Mouse (Mus musculus) stomach, embryonic 16.5 days (tissue): ENCODE data around the gene Htt. TPM values are rescaled to one million over a fixed set of nuclear protein-coding genes. Genes with fewer than 3 reads are reported as not detected.

Experiments used
- ATAC-seq: fragments of 200-750 bp; cut with Nextera tagmentation; 2 replicates; pipeline ENCODE4 v1.8.0; 2017; ENCODE audit warnings: moderate number of reproducible peaks, moderate TSS enrichment; ENCODE audit not compliant: insufficient read depth, low FRiP score
- H3K27ac ChIP-seq: fragments of 300-500 bp; sonication (generic); 2 replicates; pipeline ENCODE4 v1.5.1; 2014; ENCODE audit warnings: low read length
- H3K27me3 ChIP-seq: fragments of 300-500 bp; sonication (generic); 2 replicates; pipeline ENCODE4 v1.6.1; 2014; ENCODE audit warnings: low read length, control low read depth, mixed read lengths; ENCODE audit not compliant: control insufficient read depth, insufficient read depth
- H3K36me3 ChIP-seq: fragments of 300-500 bp; sonication (generic); 2 replicates; pipeline ENCODE4 v1.6.1; 2014; ENCODE audit warnings: low read length; ENCODE audit not compliant: control insufficient read depth, insufficient read depth
- H3K4me1 ChIP-seq: fragments of 300-500 bp; sonication (generic); 2 replicates; pipeline ENCODE4 v1.6.1; 2014; ENCODE audit warnings: low read length, control low read depth, mixed read lengths; ENCODE audit not compliant: control insufficient read depth, insufficient read depth
- H3K4me2 ChIP-seq: fragments of 300-500 bp; sonication (generic); 2 replicates; pipeline ENCODE4 v1.6.1; 2014; ENCODE audit warnings: low read depth, low read length, mixed read lengths
- H3K4me3 ChIP-seq: fragments of 300-500 bp; sonication (generic); replicated peaks from 2 replicates; pipeline ENCODE4 v1.5.1; 2014; ENCODE audit warnings: mild to moderate bottlenecking, low read length
- H3K9ac ChIP-seq: fragments of 300-500 bp; sonication (generic); 2 replicates; pipeline ENCODE4 v1.6.1; 2014; ENCODE audit warnings: low read length
- H3K9me3 ChIP-seq: fragments of 300-500 bp; sonication (generic); replicated peaks from 2 replicates; pipeline ENCODE4 v1.6.1; 2016; ENCODE audit warnings: low read length, control low read depth; ENCODE audit not compliant: control insufficient read depth
- WGBS: fragments of 180-500 bp; shearing (Covaris S2); extraction: QIAGEN DNeasy Blood & Tissue Kit; methylation state at CpG from one replicate; pipeline ENCODE4 v1.1.7; 2014; 5-methylcytosine and 5-hydroxymethylcytosine counted together
- polyA plus RNA-seq: library from polyadenylated mRNA; unstranded; fragments of >200 nt; fragmentation: Nextera tagmentation; extraction: Ambion mirVana; gene quantifications from 2 replicates; pipeline ENCODE4 v1.2.1, GENCODE M21; 2015

Gene Htt
- polyA plus RNA-seq, 1 experiment from 2014 or later: 12.1 TPM

DNA sequence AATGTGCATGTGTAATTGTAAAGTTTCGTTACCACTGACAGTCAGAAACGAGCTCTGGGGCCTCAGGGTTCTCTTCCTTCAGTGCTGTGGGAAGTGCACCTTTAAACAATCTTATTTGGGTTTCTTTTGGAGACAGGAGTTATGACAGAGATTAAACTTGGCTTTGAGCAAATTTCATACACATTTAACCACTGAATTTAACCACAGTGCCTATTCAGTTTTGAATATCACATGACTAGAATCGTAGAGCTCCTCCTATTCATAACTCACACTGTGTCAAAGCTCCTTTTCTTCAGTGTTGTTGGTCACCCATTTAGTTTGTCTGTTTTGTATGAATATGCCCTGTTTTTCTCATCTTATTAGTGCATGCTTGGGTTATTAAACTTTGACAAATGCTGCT lies 10.3 kb downstream of the Htt start:
- no peak for ATAC-seq
- no peaks in the 10 kb centered on the region for H3K4me1 ChIP-seq
- H3K9me3 ChIP-seq: no peaks in the 10 kb centered on the region
- no peak overlapping the region for H3K27ac ChIP-seq
- H3K4me3 ChIP-seq: no peak overlapping the region
- no peaks in the 10 kb centered on the region for H3K36me3 ChIP-seq
- no peaks in the 10 kb centered on the region for H3K27me3 ChIP-seq
- no peak overlapping the region for H3K9ac ChIP-seq
- 83% methylated on average over 3 of the region's 3 CpGs for WGBS
- H3K4me2 ChIP-seq: no peak overlapping the region

DNA sequence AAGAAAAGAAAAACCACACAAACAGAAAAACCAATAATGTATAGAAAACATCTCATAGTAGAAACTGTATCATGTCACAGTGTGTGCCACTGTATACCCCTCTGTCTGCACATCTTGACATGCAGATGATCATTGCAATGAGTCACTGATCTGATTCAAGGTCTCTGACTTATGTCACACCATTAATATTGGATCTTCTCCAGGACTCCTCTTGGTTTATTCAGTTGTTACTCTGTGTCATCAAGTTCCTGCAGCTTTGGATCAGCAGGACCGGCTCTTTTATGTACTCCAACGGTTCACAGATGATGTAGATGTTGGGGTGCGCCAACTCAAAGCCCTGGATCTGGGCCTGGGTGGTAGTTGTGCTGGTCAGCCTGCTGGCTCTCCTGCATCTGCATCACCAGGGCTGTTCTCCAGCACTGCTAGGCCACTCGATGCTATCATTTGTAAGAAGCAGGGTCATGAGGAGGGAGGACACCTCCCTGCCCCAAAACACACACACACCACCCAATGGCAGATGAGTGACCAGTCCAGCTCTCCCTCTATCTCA lies 11.2 kb downstream of the Htt start:
- Histone ChIP-seq H3K27ac (no peak overlapping the region), H3K4me1 (no peaks in the 10 kb centered on the region), H3K4me2 (no peak overlapping the region), H3K36me3 (no peaks in the 10 kb centered on the region), H3K27me3 (no peaks in the 10 kb centered on the region), H3K9me3 (no peaks in the 10 kb centered on the region), H3K4me3 (no peak overlapping the region), H3K9ac (no peak overlapping the region)
- 90% methylated on average over 4 of the region's 4 CpGs for WGBS
- no peak for ATAC-seq

GRCm38 (mm10) chr5:34773392-34773791 lies 11.9 kb downstream of the Htt start:
- H3K4me1 ChIP-seq: no peaks in the 10 kb centered on the region
- no peak overlapping the region for H3K4me2 ChIP-seq
- no peak overlapping the region for H3K27ac ChIP-seq
- no peak for ATAC-seq
- H3K9me3 ChIP-seq: no peaks in the 10 kb centered on the region
- no peak overlapping the region for H3K9ac ChIP-seq
- H3K4me3 ChIP-seq: no peak overlapping the region
- no peaks in the 10 kb centered on the region for H3K27me3 ChIP-seq
- no peaks in the 10 kb centered on the region for H3K36me3 ChIP-seq
- WGBS: 82% methylated on average over 2 of the region's 2 CpGs

DNA sequence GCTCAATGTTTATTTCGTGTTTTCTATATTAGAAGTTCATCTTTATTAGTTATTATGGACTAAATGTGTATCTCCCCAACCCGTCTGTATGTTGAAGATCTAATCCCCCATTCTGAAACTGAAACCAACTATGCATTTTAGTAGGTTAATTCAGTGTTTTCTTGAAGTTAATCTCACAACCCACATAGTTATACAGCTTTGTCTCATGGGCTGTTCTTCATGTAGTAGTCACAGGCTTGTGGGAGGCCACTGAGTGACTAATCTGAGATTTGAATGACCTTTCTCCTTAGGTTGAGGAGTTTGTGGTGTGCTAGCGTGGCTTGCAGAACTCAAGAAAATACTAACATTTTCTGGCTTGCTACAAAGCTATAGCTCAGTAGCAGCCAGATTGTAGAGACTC lies 23.5 kb downstream of the Htt start:
- no peak overlapping the region for H3K4me3 ChIP-seq
- no peaks in the 10 kb centered on the region for H3K4me1 ChIP-seq
- H3K27me3 ChIP-seq: no peaks in the 10 kb centered on the region
- 85% methylated on average over 3 of the region's 3 CpGs for WGBS
- no peak for ATAC-seq
- no peak overlapping the region for H3K4me2 ChIP-seq
- H3K9ac ChIP-seq: no peak overlapping the region
- H3K27ac ChIP-seq: no peak overlapping the region
- H3K9me3 ChIP-seq: no peaks in the 10 kb centered on the region
- 0 out of 2 replicates have a peak, but pooled peaks cover 4% of the 10 kb centered on the region for H3K36me3 ChIP-seq

DNA sequence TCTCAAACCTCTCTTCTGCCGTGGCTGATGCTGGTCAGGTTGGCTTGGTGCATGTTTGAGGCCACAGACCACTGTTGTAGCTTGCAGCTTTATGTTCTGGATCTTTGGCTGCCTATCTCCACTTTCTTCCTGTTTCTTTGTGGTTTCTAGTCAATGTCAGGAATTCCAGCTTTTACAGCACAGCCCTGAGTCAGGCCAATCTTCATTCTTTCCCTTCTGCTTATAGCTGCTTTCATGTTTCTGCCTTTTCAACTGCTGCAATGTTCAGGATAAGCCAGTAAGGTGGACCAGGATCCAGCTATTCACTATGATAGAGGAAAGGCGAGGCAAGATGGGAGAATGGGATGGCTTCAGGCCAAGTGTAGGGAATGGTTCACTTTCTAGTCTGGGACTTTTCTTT lies 29.6 kb downstream of the Htt start:
- no peaks in the 10 kb centered on the region for H3K9me3 ChIP-seq
- ATAC-seq: no peak
- H3K4me3 ChIP-seq: no peak overlapping the region
- no peaks in the 10 kb centered on the region for H3K36me3 ChIP-seq
- no peak overlapping the region for H3K9ac ChIP-seq
- no peak overlapping the region for H3K27ac ChIP-seq
- no peak overlapping the region for H3K4me2 ChIP-seq
- H3K4me1 ChIP-seq: no peaks in the 10 kb centered on the region
- WGBS: 83% methylated on average over 2 of the region's 2 CpGs
- H3K27me3 ChIP-seq: no peaks in the 10 kb centered on the region

DNA sequence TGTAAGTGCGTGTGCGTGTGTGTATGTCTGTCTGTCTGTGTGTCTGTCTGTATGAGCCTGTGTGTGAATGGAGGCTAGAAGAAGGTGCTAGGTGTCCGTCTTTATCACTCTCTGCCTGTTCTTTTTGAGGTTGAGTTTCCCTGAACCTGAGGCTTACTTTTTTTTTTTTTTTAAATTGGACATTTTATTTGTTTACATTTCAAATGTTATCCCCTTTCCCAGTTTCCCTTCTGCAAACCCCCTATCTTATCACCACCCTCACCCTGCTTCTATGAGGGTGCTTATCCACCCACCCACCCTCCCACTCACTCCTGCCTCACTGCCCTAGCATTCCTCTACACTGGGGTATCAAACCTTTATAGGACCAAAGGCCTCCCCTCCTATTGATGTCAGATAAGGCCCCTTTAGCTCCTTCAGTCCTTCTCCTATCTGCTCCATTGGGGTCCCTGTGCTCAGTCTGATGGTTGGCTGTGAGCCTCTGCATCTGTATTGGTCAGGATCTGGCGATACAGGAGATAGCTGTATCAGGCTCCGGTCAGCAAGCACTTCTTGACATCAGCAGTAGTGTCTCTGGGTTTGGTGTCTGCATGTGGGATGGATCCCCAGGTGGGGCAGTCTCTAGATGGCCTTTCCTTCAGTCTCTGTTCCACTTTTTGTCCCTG lies 38.9 kb downstream of the Htt start:
- H3K4me2 ChIP-seq: no peak overlapping the region
- no peak overlapping the region for H3K4me3 ChIP-seq
- H3K27ac ChIP-seq: no peak overlapping the region
- H3K9me3 ChIP-seq: no peaks in the 10 kb centered on the region
- H3K4me1 ChIP-seq: no peaks in the 10 kb centered on the region
- ATAC-seq: no peak
- peaks cover 21% of the 10 kb centered on the region for H3K36me3 ChIP-seq
- H3K9ac ChIP-seq: no peak overlapping the region
- no peaks in the 10 kb centered on the region for H3K27me3 ChIP-seq
- 89% methylated on average over 5 of the region's 5 CpGs for WGBS

DNA sequence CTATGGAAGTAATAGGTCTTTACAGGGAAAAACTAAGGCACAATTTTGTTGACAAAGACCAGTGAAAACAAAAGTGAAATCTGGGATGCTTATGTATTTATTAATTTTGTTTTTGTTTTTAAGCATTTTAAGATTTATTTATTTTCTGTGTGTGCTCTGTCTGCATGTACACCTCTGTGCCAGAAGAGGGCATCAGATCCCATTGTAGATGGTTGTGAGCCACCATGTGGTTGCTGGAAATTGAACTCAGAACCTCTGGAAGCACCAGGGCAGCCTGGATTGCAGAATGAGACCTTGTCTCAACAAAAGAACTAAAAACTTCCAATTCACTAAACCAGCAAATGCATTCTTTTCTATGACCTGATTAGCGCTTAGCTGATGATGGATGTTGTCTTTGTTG lies 44.5 kb downstream of the Htt start:
- H3K4me3 ChIP-seq: no peak overlapping the region
- WGBS: 97% methylated on average over 1 of the region's 1 CpGs
- no peaks in the 10 kb centered on the region for H3K9me3 ChIP-seq
- no peak overlapping the region for H3K4me2 ChIP-seq
- no peak for ATAC-seq
- peaks cover 20% of the 10 kb centered on the region for H3K36me3 ChIP-seq
- H3K9ac ChIP-seq: no peak overlapping the region
- no peak overlapping the region for H3K27ac ChIP-seq
- H3K27me3 ChIP-seq: no peaks in the 10 kb centered on the region
- H3K4me1 ChIP-seq: no peaks in the 10 kb centered on the region

GRCm38 (mm10) chr5:34822431-34823149 lies 61.0 kb downstream of the Htt start:
- Histone ChIP-seq H3K9me3 (no peaks in the 10 kb centered on the region), H3K27ac (no peak overlapping the region), H3K4me1 (no peaks in the 10 kb centered on the region), H3K9ac (no peak overlapping the region), H3K27me3 (no peaks in the 10 kb centered on the region), H3K36me3 (0 out of 2 replicates have a peak, but pooled peaks cover 3% of the 10 kb centered on the region), H3K4me2 (no peak overlapping the region), H3K4me3 (no peak overlapping the region)
- ATAC-seq: no peak
- 93% methylated on average over 3 of the region's 3 CpGs for WGBS

- Histone ChIP-seq H3K27ac (no peak overlapping the region), H3K4me2 (no peak overlapping the region), H3K4me3 (no peak overlapping the region), H3K36me3 (no peaks in the 10 kb centered on the region; the same call in 1 of the 2 replicates), H3K4me1 (no peaks in the 10 kb centered on the region), H3K9me3 (no peaks in the 10 kb centered on the region), H3K9ac (no peak overlapping the region), H3K27me3 (no peaks in the 10 kb centered on the region)
- WGBS: 95% methylated on average over 3 of the region's 3 CpGs
- ATAC-seq: no peak
These were observed 92.5 kb downstream of the Htt start for GRCm38 (mm10) chr5:34854079-34854478.
